Mouse (Mus musculus) frontal cortex, postnatal 14 days (tissue): ENCODE measurements around the gene Smco1.
"Not testable (repeated sequence)": the region's sequence is repeated elsewhere in the genome, so short reads cannot be mapped to it uniquely, and the experiment has no call there.

Experiments
- DNase-seq, 2 experiments: peaks; one replicate each; pipeline ENCODE4 v3.0.0; 2022; ENCODE audit warnings: low spot score in 2 of 2

Smco1 gene

GRCm38 (mm10) chr16:32271291-32271690 is at the start of gene Smco1:
Smco1 (plus strand) TSS chr16:32271468.
- DNase-seq, result no peak

- DNase-seq, result no peak
Observed at GRCm38 (mm10) chr16:32221803-32222202, 49.5 kb upstream of the Smco1 start.

DNA sequence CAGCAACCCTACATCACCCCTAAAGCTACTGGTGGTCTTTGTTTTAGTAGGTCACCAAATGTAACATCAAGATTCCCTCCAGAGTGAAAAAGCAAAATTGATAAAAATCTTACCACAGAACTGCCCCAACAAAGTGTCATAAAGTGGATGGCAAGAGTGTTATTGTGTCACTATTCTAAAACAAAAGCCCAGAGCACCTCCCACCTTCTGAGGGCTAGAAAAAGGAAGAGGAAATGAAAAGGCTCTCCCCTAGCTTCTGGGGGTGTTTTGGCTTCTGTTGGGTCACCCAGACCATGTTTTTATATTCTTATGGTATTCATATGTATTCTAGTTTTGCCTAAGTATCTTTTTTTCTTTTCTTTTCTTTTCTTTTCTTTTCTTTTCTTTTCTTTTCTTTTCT is 48.9 kb upstream of the Smco1 start:
- no peak for DNase-seq

- not testable (repeated sequence) for DNase-seq
Observed at GRCm38 (mm10) chr16:32232050-32232449, 39.2 kb upstream of the Smco1 start.

DNA sequence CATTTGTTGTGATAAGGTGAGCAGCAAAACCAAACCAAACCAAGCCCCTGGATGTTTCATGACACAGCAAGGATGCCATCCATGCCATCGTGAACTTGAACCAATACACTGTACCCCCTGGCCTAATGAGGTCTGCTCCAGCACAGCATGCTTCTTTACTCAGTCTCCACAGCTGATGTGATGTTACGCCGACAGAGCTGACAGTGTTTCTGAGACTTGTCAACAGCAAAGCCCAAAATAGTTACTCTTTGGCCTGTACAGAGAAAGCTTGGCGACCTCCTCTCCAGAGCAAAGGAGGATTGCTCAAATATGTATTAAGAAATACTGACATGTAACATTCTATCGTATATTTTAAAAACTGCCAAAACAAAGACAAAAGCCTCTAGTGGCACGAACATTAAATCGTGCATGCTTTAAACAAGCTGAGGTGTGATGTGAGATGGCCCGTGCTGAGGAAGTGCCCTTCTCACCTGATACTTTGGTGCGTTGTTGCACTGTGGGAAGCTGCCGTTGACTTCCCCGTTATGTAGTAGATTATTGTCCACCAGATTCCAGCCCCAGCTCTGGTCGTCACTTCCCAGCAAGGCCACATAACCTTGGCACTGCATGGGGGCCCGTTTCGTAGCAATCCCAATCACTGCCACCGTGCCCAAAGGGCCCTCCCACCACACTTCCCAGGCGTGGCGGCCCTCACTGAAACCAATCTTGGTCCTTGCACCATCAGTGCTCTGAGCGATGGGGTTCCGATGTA is 33.2 kb upstream of the Smco1 start:
- DNase-seq, result no peak

GRCm38 (mm10) chr16:32239428-32240312 is 31.6 kb upstream of the Smco1 start:
- no peak for DNase-seq

GRCm38 (mm10) chr16:32243901-32244300 is 27.4 kb upstream of the Smco1 start:
- no peak for DNase-seq

DNA sequence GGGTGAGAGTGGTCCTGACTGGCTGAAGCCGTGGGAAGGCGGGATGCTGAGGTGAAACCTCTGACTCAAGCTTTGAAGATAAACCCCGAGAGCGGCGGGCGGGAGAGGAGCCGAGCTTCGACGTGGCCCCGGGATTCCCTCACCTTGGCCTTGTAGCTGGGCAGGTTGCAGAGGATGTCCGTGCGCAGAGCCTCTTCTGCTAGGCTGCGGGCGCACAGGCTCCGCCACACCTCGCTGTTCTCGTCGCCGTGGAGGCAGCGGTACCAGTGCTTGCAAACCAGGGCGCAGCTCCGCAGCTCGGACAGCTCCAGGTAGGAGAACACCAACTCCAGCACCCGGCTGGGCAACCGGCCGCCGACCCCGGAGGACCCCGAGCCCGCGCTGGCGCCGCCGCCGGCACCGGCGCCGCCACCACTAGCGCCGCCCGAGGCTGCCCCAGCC is 24.9 kb upstream of the Smco1 start:
- DNase-seq, result peak; percentile 22 to 43

- peak; percentile 94 to 96 for DNase-seq
Observed at GRCm38 (mm10) chr16:32246952-32247370, 24.3 kb upstream of the Smco1 start, which contains the start of the genes Fbxo45 and Wdr53. Fbxo45 (minus strand) TSS chr16:32247158. Wdr53 (plus strand) TSS chr16:32247227.

DNA sequence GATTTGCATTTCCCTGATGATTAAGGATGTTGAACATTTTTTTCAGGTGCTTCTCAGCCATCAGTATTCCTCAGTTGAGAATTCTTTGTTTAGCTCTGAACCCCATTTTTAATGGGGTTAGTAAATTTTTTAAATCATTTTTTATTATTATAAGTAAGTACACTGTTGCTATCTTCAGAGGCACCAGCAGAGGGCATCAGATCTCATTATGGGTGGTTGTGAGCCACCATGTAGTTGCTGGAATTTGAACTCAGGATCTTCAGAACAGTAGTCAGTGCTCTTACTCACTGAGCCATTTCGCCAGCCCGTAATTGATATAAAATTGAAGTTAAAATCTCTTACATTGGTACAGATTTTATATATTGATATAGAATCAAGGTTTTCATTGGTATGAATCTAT is 7.0 kb upstream of the Smco1 start:
- DNase-seq, result not testable (repeated sequence)

DNA sequence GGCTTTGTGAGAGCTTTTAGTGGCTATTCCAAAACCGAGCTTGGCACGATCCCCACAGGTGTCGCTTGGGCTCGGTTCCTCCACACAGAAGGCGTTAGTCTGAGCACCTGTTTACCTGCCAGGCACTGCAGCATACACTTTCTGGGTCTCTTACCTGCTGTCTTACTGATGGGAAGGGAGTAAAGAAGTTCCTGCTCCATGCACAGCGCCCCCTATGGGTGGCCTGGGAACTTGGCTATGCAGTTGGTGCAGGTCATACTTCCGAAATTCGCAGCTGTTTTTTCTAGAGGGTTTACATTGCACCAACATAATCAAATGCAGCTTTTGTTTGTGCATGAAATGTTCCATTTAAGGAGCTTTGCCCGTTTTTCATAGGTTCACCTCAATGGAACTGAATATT is 2.1 kb downstream of the Smco1 start:
- no peak for DNase-seq

DNA sequence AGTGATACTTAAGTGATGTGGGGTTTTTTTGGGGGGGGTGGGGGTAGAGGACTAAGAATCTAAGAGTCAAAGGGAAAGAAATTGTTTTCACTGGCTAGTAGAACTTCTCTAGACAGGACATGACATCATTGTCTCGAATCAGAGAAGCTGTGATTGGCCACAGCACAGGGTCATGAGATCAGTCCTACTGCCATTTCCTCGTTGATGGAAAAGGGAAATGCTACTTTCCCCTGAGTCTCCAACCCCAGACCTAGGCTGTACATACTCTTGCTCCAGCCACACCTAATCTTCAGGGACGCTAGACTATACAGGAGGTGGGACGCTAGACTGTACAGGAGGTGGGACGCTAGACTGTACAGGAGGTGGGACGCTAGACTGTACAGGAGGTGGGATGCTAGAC is 3.8 kb downstream of the Smco1 start:
- DNase-seq, result no peak

- DNase-seq, result no peak
Observed at GRCm38 (mm10) chr16:32275830-32276229, 4.6 kb downstream of the Smco1 start.

DNA sequence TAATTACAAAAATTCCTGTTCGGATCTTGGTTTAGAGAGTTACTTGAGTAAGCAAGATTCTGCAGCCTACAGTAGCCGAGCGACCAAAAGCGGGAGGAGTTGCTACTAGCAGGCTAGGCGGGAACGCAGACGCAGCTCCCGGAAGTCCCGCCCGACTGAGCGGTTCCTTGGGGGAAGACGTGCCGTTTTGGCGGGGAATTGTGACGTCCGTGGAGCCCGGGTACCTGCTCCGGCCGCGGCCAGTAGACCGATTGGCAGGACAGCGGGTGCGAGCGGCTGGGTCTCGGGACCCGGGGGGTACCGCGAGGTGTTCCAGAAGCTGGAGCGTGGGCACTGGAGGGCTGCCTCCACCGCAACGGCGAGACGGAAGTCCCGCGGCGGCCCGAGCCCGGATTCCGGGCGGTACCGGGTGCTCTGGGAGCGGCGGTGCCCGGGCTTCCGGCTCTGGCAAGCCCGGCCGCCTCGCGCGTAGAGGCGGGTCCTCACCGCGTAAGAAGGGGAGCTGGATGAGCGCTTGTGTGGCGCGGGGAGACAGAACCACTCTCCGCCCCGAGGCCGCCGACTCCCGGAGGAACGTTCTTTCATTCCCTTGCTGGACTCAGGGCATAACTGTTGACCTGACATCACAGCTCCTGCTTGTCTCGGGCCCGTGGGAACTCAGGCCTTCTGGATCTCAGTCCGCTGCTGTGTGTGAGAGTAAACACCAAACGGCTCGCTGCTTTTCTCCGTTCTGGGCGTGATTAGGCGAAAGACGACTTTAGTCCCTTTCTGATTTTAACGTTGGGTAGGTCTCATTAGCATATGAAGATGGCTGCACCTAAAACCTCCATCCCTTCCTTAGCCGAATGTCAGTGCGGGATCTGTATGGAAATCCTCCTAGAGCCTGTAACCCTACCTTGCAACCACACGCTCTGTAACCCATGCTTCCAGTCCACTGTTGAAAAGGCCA is 6.3 kb downstream of the Smco1 start, which contains the start of gene Rnf168:
TSS of gene Rnf168 (plus strand) at position 152 of the 949 bp plus-strand sequence.
- DNase-seq, result peak; percentile 77 to 85

GRCm38 (mm10) chr16:32278396-32278795 is 7.1 kb downstream of the Smco1 start:
- no peak for DNase-seq

- DNase-seq, result no peak
Observed at GRCm38 (mm10) chr16:32280211-32280610, 8.9 kb downstream of the Smco1 start.

DNA sequence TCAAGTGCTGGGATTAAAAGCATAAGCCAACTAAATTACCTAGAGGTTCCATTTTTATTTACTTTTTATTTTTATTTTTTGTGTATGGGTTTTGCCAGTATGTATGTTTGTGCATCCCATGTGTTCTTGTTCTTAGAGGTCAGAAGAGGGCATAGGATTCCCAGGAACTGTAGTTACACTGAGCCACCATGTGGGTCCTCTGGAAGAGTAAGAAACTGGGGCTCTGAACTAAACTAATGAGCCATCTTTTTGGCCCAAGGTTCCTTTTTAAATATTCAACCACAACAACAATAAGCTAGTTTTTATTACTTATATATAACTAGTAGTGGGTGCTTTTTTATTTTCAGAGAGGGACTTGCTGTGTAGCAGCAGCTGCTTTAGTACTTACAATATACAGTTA is 11.3 kb downstream of the Smco1 start:
- DNase-seq, result no peak

- no peak for DNase-seq
Observed at GRCm38 (mm10) chr16:32291821-32292220, 20.6 kb downstream of the Smco1 start.

GRCm38 (mm10) chr16:32299617-32300016 is 28.3 kb downstream of the Smco1 start:
- not testable (repeated sequence) for DNase-seq

- DNase-seq, result no peak
Observed at GRCm38 (mm10) chr16:32303046-32303445, 31.8 kb downstream of the Smco1 start.

DNA sequence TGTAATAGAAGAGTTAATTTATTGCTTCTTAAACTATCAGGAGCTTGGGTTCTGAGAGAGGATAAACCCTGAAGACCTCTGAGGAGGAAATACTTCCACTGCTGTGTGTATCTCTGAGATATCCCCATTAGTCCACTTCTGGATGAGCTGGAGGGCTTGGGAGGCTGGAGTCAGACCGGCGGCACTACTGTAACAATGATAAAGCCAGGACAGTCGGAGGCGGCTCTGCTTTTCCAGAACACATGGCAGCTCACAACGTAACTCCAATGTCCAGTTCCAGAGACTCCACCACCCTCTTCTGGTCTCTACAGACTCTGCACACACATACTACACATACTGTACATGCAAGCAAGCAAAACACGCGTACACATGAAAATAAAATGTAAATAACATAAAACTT is 32.6 kb downstream of the Smco1 start:
- no peak for DNase-seq
